Mouse (Mus musculus) small intestine, adult 2 months (tissue): Measurements from ENCODE around the gene Vmn1r221. TPM values are rescaled to one million over a fixed set of nuclear protein-coding genes. Genes with fewer than 3 reads are reported as not detected.

Experiments used
- H3K27ac ChIP-seq: fragments of 200-500 bp; 2 replicates; pipeline ENCODE4 v1.5.1; 2012; ENCODE audit warnings: low read depth, low read length, control low read depth, inconsistent platforms; ENCODE audit not compliant: insufficient read depth
- H3K27me3 ChIP-seq: fragments of 200-500 bp; 2 replicates; pipeline ENCODE4 v1.6.1; 2012; ENCODE audit warnings: mild to moderate bottlenecking, moderate library complexity, low read length, inconsistent platforms; ENCODE audit not compliant: control insufficient read depth, insufficient read depth
- H3K36me3 ChIP-seq: fragments of 200-500 bp; 2 replicates; pipeline ENCODE4 v1.6.1; 2012; ENCODE audit warnings: mild to moderate bottlenecking, low read length, control low read depth, inconsistent platforms; ENCODE audit not compliant: control insufficient read depth, insufficient read depth
- H3K4me1 ChIP-seq: fragments of 200-500 bp; 2 replicates; pipeline ENCODE4 v1.6.1; 2012; ENCODE audit warnings: low read length, inconsistent platforms, mixed read lengths; ENCODE audit not compliant: control insufficient read depth, insufficient read depth, insufficient read length
- H3K4me3 ChIP-seq: fragments of 200-500 bp; 2 replicates; pipeline ENCODE4 v1.5.1; 2012; ENCODE audit warnings: low read depth, mild to moderate bottlenecking, control low read depth, inconsistent platforms, low read length, moderate library complexity
- CTCF ChIP-seq: fragments of 200-500 bp; IDR thresholded peaks from 2 replicates; pipeline ENCODE4 v1.5.1; 2012; ENCODE audit warnings: low read depth, mild to moderate bottlenecking, control low read depth, inconsistent platforms, low read length, moderate library complexity, mixed read lengths; ENCODE audit not compliant: insufficient replicate concordance, insufficient read length; ENCODE audit errors: extremely low read depth
- POLR2A ChIP-seq: fragments of 200-500 bp; IDR thresholded peaks from 2 replicates; pipeline ENCODE4 v1.6.1; 2012; ENCODE audit warnings: low read depth, mild to moderate bottlenecking, control low read depth, inconsistent platforms, low read length, moderate library complexity
- WGBS: fragments of 180-500 bp; shearing (Covaris S2); methylation state at CpG from one replicate; pipeline ENCODE4 v1.1.7; 2018; 5-methylcytosine and 5-hydroxymethylcytosine counted together
- polyA plus RNA-seq: library from polyadenylated mRNA; depleted of rRNA; stranded (reverse); fragments of >200 nt; gene quantifications from 2 replicates; pipeline ENCODE4 v1.2.3, GENCODE M21; 2012; rRNA removed

Gene Vmn1r221
- polyA plus RNA-seq, 1 experiment: not detected

DNA sequence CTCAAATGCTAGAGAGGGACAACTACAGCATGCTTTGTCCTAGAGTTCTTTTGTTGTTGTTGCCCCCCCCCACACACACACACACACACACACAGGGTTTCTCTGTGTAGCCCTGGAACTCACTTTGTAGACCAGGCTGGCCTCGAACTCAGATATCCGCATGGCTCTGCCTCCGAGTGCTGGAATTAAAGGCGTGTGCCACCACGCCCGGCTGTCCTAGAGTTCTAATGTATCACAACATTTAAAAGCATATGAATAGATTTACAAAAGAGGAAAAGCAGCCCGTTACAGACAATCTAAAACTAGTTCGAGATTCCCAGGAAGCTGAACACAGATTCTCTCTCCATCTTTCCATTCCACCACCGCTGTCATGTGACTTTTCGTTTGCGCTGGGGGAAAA lies 55.8 kb downstream of the Vmn1r221 start:
- Histone ChIP-seq H3K36me3 (no peaks in the 10 kb centered on the region), H3K4me3 (no peak overlapping the region), H3K4me1 (no peaks in the 10 kb centered on the region), H3K27ac (no peak overlapping the region), H3K27me3 (peaks cover 3% of the 10 kb centered on the region; the same call in 1 of the 2 replicates)
- WGBS: 23% methylated on average over 11 of the region's 11 CpGs
- no peak for TF ChIP-seq POLR2A
- TF ChIP-seq CTCF: no peak

GRCm38 (mm10) chr13:23270321-23271101 lies 56.6 kb downstream of the Vmn1r221 start:
- Histone ChIP-seq H3K4me3 (no peak overlapping the region), H3K4me1 (no peaks in the 10 kb centered on the region), H3K36me3 (no peaks in the 10 kb centered on the region), H3K27ac (no peak overlapping the region), H3K27me3 (peaks cover 3% of the 10 kb centered on the region; the same call in 1 of the 2 replicates)
- TF ChIP-seq CTCF (no peak), POLR2A (no peak)
- 10% methylated on average over 34 of the region's 34 CpGs for WGBS

Other genes with a start within 250 kb of the Vmn1r221 start
- gene Vmn1r213, start 206.5 kb upstream of the Vmn1r221 start, polyA plus RNA-seq: not detected in 2 replicates
- not detected in 2 replicates for gene Vmn1r214, start 183.7 kb upstream of the Vmn1r221 start, polyA plus RNA-seq
- not detected in 2 replicates for gene Vmn1r215, start 146.1 kb upstream of the Vmn1r221 start, polyA plus RNA-seq
- gene Vmn1r217, start 95.9 kb upstream of the Vmn1r221 start, polyA plus RNA-seq: not detected in 2 replicates
- not detected in 2 replicates for gene Vmn1r218, start 81.0 kb upstream of the Vmn1r221 start, polyA plus RNA-seq
- gene Vmn1r219, start 54.8 kb upstream of the Vmn1r221 start, polyA plus RNA-seq: not detected in 2 replicates
- not detected in 2 replicates for gene Vmn1r220, start 26.2 kb upstream of the Vmn1r221 start, polyA plus RNA-seq
- gene Vmn1r222, start 21.8 kb downstream of the Vmn1r221 start, polyA plus RNA-seq: not detected in 2 replicates
- gene Vmn1r223, start 33.0 kb downstream of the Vmn1r221 start, polyA plus RNA-seq: not detected in 2 replicates
- 0.15 and 0.20 TPM in 2 replicates for gene Zfp322a, start 155.1 kb downstream of the Vmn1r221 start, polyA plus RNA-seq
- 0.95 and 1.2 TPM in 2 replicates for gene Abt1, start 209.7 kb downstream of the Vmn1r221 start, polyA plus RNA-seq